Mouse (Mus musculus): ENCODE data around the gene Glb1l. TPM values are rescaled to one million over a fixed set of nuclear protein-coding genes. Genes with fewer than 3 reads are reported as not detected.
"Not testable (repeated sequence)": the region's sequence is repeated elsewhere in the genome, so short reads cannot be mapped to it uniquely, and the experiment has no call there.

Glb1l gene
- polyA plus RNA-seq, 1 experiment from 2014 or later, result 16.6 TPM

GRCm38 (mm10) chr1:75244836-75245235 is 34.2 kb upstream of the Glb1l start:
- Histone ChIP-seq H3K4me1 (replicated peaks) (peaks cover 12% of the 10 kb centered on the region), H3K36me3 (peaks cover 41% of the 10 kb centered on the region), H3K9me3 (no peaks in the 10 kb centered on the region), H3K27me3 (no peaks in the 10 kb centered on the region), H3K27ac (replicated peaks) (no peak overlapping the region), H3K4me2 (no peak overlapping the region), H3K4me3 (no peak overlapping the region), H3K9ac (no peak overlapping the region)
- ATAC-seq (ENCODE audit: low read depth), result peak; percentile 59; the same call in 1 of the 2 replicates
- 17% methylated on average over 4 of the region's 4 CpGs for WGBS

GRCm38 (mm10) chr1:75244175-75244826 is 33.7 kb upstream of the Glb1l start:
- Histone ChIP-seq H3K4me1 (replicated peaks) (peaks cover 12% of the 10 kb centered on the region), H3K9ac (no peak overlapping the region), H3K4me3 (no peak overlapping the region), H3K27me3 (no peaks in the 10 kb centered on the region), H3K4me2 (no peak overlapping the region), H3K36me3 (peaks cover 46% of the 10 kb centered on the region), H3K9me3 (no peaks in the 10 kb centered on the region), H3K27ac (replicated peaks) (no peak overlapping the region)
- peak; percentile 19; the same call in 1 of the 2 replicates for ATAC-seq (ENCODE audit: low read depth)
- 87% methylated on average over 12 of the region's 12 CpGs for whole genome bisulfite sequencing

GRCm38 (mm10) chr1:75243411-75243810 is 32.8 kb upstream of the Glb1l start:
- Histone ChIP-seq H3K36me3 (peaks cover 46% of the 10 kb centered on the region), H3K9me3 (no peaks in the 10 kb centered on the region), H3K4me1 (replicated peaks) (peaks cover 12% of the 10 kb centered on the region), H3K4me3 (no peak overlapping the region), H3K9ac (no peak overlapping the region), H3K27me3 (no peaks in the 10 kb centered on the region), H3K4me2 (no peak overlapping the region), H3K27ac (replicated peaks) (no peak overlapping the region)
- 89% methylated on average over 14 of the region's 14 CpGs for WGBS
- ATAC-seq (ENCODE audit: low read depth), result no peak

GRCm38 (mm10) chr1:75239591-75239990 is 29.0 kb upstream of the Glb1l start:
- WGBS, result 85% methylated on average over 10 of the region's 10 CpGs
- no peak for ATAC-seq (ENCODE audit: low read depth)
- no peak overlapping the region for H3K27ac ChIP-seq (replicated peaks)
- H3K27me3 ChIP-seq, result no peaks in the 10 kb centered on the region
- H3K4me2 ChIP-seq, result no peak overlapping the region
- no peak overlapping the region for H3K4me3 ChIP-seq
- H3K9ac ChIP-seq, result no peak overlapping the region
- peaks cover 25% of the 10 kb centered on the region for H3K4me1 ChIP-seq (replicated peaks)
- H3K9me3 ChIP-seq, result no peaks in the 10 kb centered on the region
- H3K36me3 ChIP-seq, result peaks cover 46% of the 10 kb centered on the region

GRCm38 (mm10) chr1:75236117-75237050 is 25.8 kb upstream of the Glb1l start, which contains the start of gene Dnajb2:
Dnajb2 (plus strand) TSS chr1:75236406.
- Histone ChIP-seq H3K4me3 (peak within 1 kb of the TSS; percentile 60), H3K4me1 (replicated peaks) (peaks cover 26% of the 10 kb centered on the region), H3K4me2 (peak within 1 kb of the TSS; percentile 83), H3K9ac (peak within 1 kb of the TSS; percentile 87), H3K36me3 (peaks cover 20% of the 10 kb centered on the region), H3K9me3 (no peaks in the 10 kb centered on the region), H3K27me3 (peaks cover 3% of the 10 kb centered on the region; the same call in 1 of the 2 replicates), H3K27ac (replicated peaks) (peak within 1 kb of the TSS; percentile 84)
- ATAC-seq (ENCODE audit: low read depth), result peak; percentile 91
- WGBS, result under 1% methylated on average over 63 of the region's 64 CpGs

- Histone ChIP-seq H3K9ac (no peak overlapping the region; the same call in 1 of the 2 replicates), H3K4me3 (no peak overlapping the region), H3K4me1 (replicated peaks) (peaks cover 26% of the 10 kb centered on the region), H3K27ac (replicated peaks) (no peak overlapping the region), H3K9me3 (no peaks in the 10 kb centered on the region), H3K27me3 (peaks cover 10% of the 10 kb centered on the region; the same call in 1 of the 2 replicates), H3K4me2 (0 out of 2 replicates have a peak overlapping the region, but pooled peaks have one; percentile 16), H3K36me3 (peaks cover 4% of the 10 kb centered on the region)
- ATAC-seq (ENCODE audit: low read depth), result peak; percentile 57
- 2% methylated on average over 8 of the region's 8 CpGs for WGBS
These were observed 24.0 kb upstream of the Glb1l start for GRCm38 (mm10) chr1:75234606-75235005.

- not testable (repeated sequence) for H3K9ac ChIP-seq; H3K4me2 ChIP-seq; H3K4me3 ChIP-seq; ATAC-seq (ENCODE audit: low read depth); H3K9me3 ChIP-seq; H3K36me3 ChIP-seq; H3K27me3 ChIP-seq; H3K27ac ChIP-seq (replicated peaks)
- peaks cover 22% of the 10 kb centered on the region for H3K4me1 ChIP-seq (replicated peaks)
- 61% methylated on average over 4 of the region's 4 CpGs for WGBS
These were observed 21.9 kb upstream of the Glb1l start for GRCm38 (mm10) chr1:75232489-75232888.

GRCm38 (mm10) chr1:75231664-75232152 is 21.1 kb upstream of the Glb1l start, which contains the start of gene A630095N17Rik:
A630095N17Rik (minus strand) TSS chr1:75232102.
- Histone ChIP-seq H3K36me3 (no peaks in the 10 kb centered on the region), H3K27me3 (peaks cover 10% of the 10 kb centered on the region; the same call in 1 of the 2 replicates), H3K27ac (replicated peaks) (no peak within 1 kb of the TSS), H3K9me3 (no peaks in the 10 kb centered on the region), H3K4me1 (replicated peaks) (peaks cover 14% of the 10 kb centered on the region), H3K4me3 (no peak within 1 kb of the TSS), H3K9ac (no peak within 1 kb of the TSS), H3K4me2 (no peak within 1 kb of the TSS)
- ATAC-seq (ENCODE audit: low read depth), result no peak
- WGBS, result 76% methylated on average over 5 of the region's 5 CpGs

GRCm38 (mm10) chr1:75231224-75231623 is 20.6 kb upstream of the Glb1l start:
- Histone ChIP-seq H3K4me3 (no peak overlapping the region), H3K9me3 (no peaks in the 10 kb centered on the region), H3K36me3 (no peaks in the 10 kb centered on the region), H3K27ac (replicated peaks) (no peak overlapping the region), H3K27me3 (peaks cover 10% of the 10 kb centered on the region; the same call in 1 of the 2 replicates), H3K4me2 (no peak overlapping the region), H3K9ac (no peak overlapping the region), H3K4me1 (replicated peaks) (peaks cover 13% of the 10 kb centered on the region)
- no peak for ATAC-seq (ENCODE audit: low read depth)
- 78% methylated on average over 4 of the region's 4 CpGs for WGBS

- Histone ChIP-seq H3K36me3 (no peaks in the 10 kb centered on the region), H3K27ac (replicated peaks) (no peak overlapping the region), H3K9ac (no peak overlapping the region), H3K4me1 (replicated peaks) (peaks cover 7% of the 10 kb centered on the region; the same call in 1 of the 2 replicates), H3K27me3 (peaks cover 10% of the 10 kb centered on the region; the same call in 1 of the 2 replicates), H3K4me3 (no peak overlapping the region), H3K4me2 (no peak overlapping the region), H3K9me3 (no peaks in the 10 kb centered on the region)
- WGBS, result 80% methylated on average over 7 of the region's 7 CpGs
- no peak for ATAC-seq (ENCODE audit: low read depth)
These were observed 19.9 kb upstream of the Glb1l start for GRCm38 (mm10) chr1:75230335-75230994.

GRCm38 (mm10) chr1:75229158-75229557 is 18.5 kb upstream of the Glb1l start:
- Histone ChIP-seq H3K36me3 (no peaks in the 10 kb centered on the region), H3K4me3 (no peak overlapping the region), H3K9ac (no peak overlapping the region), H3K27me3 (peaks cover 10% of the 10 kb centered on the region; the same call in 1 of the 2 replicates), H3K4me1 (replicated peaks) (no peaks in the 10 kb centered on the region), H3K27ac (replicated peaks) (no peak overlapping the region), H3K9me3 (no peaks in the 10 kb centered on the region), H3K4me2 (no peak overlapping the region)
- ATAC-seq (ENCODE audit: low read depth), result no peak
- 82% methylated on average over 4 of the region's 4 CpGs for WGBS

Data from neural tube, embryonic 13.5 days (tissue).